Mouse (Mus musculus): Measurements from ENCODE around the gene Gm7879.
"Not testable (repeated sequence)": the region's sequence is repeated elsewhere in the genome, so short reads cannot be mapped to it uniquely, and the experiment has no call there.

Gm7879 gene

DNA sequence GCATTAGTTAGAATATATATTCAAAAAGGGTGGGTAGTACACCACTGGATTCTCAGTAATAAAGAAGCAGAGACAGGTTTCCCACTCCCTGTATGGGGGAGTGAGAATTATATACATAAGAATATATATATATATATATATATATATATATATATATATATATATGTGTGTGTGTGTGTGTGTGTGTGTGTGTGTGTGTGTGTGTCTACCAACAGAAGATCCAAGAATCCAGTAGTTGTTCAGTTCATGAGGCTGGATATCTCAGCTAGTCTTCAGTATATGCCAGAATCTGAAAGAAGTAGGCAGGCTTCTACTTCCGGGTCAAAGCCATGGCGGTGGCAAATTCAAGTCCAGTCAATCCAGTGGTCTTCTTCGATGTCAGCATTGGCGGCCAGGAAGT lies at the start of gene Gm7879:
Gene Gm7879, plus strand, starts transcription at position 301 of the 400 bp plus-strand sequence.
- not testable (repeated sequence) for DNase-seq

DNA sequence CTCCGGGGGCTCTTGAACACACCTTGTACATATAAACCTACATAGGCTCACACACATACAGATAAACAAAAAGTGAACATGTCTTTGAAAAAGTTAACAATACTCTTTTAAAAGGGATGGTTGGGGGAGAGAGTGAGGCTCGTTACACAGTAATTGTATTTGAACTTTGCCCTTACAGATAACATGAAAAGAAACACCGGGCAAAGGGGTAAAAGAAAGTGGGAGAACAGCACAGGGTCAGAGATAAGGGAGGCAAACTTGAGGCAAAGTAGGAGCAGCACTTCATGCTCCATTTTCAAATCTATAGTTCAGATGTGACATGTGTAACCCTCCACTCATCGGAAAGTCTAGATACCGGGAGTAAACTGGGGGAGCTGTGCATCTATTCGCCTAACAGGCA lies 49.3 kb upstream of the Gm7879 start:
- no peak for DNase-seq

DNA sequence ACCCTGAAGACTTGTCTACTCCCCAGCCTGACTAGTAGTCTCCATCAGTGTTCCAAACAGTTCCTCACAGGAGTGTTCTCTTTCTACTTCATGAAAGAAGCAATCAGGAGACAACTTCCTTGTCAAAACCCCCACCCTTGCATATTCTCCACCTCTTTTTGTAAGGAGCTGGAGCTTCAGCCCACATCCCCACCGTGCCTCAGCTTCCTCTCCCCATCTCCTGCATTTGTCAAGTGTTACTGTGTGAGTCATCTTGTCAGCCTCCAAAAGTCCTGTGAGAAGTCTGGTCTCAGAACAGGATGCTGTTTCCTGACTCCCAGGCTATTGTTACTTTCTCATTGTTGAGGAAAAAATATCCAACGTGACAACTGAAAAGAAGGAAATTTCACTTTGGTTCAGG lies 47.6 kb upstream of the Gm7879 start:
- DNase-seq: no peak

DNA sequence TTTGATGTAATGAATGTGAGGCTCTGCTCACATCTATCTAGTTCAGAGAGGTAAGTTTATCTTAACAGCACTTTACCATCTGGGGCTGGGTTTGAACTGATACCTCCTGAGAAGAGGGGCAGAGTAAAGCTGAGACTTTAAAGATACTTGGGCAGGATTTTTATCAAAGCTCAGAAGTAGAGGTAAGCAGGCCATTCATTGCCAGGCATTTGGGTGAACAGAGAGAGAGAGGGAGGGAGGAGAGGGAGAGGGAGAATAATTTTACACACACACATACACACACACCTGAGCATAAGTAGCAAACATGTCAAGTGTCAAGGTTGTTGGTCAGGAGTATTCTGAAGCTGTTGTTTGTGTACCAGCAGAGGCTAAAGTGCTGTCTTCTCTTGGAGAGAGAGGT lies 44.7 kb upstream of the Gm7879 start, which contains the start of gene Cd38:
Gene Cd38, plus strand, starts transcription at position 301 of the 400 bp plus-strand sequence.
- no peak for DNase-seq

DNA sequence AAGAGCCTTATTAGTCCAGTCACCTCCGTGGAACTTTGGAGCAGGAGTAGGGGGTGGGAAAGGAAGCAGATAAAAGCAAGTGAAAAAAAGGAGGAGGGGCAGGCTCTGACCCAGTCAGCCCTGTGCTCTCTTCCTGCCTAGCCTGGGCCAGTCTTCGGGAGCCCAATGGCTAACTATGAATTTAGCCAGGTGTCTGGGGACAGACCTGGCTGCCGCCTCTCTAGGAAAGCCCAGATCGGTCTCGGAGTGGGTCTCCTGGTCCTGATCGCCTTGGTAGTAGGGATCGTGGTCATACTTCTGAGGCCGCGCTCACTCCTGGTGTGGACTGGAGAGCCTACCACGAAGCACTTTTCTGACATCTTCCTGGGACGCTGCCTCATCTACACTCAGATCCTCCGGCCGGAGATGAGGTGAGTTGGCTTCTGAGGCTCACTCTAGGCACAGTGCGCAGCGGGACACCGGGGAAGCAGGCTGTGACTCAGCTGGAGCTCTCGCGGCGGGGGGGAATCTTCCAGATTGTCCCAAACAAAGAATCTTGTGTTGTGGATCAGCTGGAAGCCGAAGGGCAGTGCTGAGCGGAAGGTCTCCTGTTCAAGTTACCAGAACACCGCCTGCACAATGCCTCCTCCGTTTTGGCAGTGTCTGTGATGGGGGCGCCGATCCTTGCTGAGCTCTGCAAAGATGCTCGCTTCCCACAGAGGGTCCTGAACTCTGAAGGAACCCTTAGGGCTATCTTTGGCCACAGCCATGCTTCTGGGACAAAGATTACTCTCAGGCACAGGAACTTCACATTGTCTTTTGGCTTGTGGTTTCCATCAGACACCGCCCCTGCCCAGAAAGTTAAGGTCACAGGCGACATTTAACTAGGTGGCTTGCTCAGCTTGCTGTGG lies 44.0 kb upstream of the Gm7879 start:
- peak; percentile 50 to 53 for DNase-seq

DNA sequence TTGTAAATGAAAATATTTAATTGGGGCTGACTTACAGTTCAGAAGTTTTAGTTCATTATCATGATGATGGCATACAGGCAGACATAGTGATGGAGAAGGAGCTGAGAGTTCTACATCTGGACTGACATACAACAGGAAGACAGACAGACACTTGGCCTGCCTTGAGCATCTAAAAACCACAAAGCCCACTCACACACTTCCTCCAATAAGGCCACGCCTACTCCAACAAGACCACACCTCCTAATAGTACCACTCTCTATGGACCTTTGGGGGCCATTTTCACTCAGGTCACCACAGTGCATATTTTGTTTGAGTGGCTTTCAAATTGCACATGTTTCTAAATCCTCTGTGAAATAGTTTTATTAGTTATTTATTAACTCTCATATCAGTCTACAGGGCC lies 41.1 kb upstream of the Gm7879 start:
- DNase-seq: peak; percentile 64 to 65

DNA sequence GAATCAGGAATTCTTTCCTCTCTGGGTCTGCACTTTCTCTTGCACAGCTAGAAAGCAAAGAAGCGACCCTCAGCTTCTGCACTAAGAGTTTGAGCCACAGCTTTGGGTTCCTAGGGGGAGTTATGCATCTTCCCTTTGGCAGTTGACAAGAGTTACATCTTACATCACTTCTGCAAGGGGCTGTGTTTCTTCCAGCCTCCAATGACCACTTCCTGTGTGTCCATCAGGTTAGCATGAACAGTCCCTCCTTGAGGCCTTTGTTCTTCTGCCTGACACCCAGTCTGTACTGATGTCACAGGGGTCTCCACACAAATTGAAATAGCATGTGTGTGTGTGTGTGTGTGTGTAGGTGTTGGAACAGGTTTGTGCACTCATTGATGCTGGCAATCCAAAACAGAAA lies 40.3 kb upstream of the Gm7879 start:
- no peak for DNase-seq

DNA sequence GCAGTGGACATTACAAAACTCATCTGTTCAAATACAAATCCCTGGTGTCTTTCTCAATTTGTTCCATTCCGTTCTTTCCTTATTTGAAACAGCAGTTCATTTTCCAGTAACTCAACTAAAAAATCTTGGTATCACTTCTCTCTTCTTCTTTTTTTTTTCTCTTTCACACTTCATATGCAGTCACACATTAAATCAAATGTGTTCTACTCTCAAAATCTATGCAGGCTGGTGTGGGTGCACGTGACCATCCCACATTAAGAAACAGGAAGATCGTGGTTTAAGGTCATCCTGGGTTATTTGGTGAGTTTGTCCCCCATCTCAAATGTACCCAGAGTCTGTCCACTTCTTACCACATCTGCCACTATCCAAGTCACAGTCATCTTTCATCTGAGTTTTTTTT lies 30.9 kb upstream of the Gm7879 start:
- DNase-seq: peak; percentile 55 to 66

DNA sequence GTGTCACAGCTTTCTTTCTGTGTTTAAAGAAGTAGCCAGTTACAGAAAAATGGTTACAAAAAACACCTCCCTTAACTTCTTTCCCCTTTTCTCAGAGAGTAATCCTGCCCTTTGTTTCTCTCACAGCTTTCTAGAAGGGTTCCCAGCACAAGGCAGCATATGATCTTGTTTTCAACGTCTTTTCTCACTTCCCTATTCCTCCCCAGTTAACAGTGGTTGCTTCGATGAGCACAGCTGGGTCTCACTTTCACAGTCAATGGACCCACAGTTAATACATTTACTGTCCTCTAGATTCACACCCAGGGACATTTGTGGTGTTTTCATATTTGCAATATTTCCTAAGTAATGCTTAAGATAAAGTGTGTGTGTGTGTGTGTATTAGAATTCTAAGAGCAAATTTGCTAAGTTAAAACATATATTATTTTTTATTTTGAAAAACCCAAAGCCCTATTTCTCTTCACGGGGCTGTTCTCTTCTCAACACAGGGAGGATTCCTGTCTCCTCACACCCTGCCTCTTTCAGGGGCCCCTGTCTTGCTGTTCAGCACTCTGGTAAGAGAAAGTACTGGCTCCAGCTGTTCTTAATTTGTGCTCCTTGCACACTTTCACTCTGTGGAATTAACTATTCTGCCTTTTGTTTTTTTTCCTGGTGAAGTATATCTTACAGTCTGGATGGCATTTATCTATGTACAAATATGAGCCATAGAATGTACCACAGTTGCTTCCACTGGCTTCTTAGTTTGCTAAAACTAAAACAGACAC lies 27.7 kb upstream of the Gm7879 start:
- DNase-seq: peak; percentile 58 to 66

DNA sequence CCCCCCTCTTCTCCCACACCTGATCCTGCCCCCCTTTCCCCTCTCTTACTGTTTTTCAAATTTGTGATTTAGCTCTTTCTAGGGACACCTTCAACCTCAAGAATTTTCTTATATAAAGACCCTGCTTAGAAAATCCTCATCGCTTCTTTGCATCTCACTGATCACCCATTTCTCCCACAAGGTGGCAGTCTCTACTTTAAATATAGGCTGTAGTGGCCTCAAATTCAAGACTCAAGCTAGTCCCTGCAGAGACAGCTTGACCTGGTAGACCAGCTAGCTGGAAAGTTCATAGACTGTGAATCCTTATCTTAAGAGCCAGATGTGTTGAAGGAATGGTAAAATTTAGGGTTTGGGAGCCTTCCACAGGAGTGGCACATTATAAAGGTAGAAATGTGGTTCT lies 20.6 kb upstream of the Gm7879 start:
- peak; percentile 66 to 73 for DNase-seq

DNA sequence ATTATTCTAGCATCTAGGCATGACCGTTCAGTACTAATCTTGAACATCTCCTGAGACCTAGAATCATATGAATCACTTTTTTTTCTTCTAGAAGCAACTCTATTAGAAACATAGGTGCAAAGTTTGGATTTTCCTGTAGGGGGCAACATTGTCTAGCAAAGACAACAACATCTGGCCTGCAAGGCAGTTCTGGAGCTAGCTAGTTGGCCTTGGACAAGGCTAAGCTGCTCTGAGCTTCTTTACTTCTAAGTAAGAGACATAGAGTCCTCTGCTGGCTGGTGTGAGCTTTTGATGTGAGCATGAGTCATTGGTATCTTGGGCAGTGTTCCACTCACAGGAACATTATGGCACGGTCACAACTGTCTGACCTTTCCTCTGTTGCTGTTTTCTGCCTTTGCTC lies 18.8 kb upstream of the Gm7879 start:
- DNase-seq: peak; percentile 76 to 82

DNA sequence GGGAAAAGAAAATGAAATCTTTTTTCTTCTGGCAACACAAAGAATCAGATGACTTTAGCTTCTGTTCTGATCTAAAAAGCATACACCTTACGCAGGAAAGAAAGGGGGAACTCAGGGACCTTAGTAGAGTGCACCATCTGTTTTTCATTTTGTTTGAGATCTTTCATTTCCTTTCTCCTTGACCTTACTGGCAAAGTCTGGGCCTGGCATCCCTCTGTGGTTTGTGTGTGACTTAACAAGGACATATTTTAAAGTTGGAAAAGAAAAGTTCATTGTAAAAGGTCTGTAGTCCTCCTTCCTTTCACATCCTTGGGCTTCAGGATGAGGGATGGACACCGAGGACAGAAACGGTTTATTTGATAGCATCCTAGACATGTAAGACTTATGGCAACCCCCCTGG lies 17.0 kb upstream of the Gm7879 start:
- DNase-seq: no peak

DNA sequence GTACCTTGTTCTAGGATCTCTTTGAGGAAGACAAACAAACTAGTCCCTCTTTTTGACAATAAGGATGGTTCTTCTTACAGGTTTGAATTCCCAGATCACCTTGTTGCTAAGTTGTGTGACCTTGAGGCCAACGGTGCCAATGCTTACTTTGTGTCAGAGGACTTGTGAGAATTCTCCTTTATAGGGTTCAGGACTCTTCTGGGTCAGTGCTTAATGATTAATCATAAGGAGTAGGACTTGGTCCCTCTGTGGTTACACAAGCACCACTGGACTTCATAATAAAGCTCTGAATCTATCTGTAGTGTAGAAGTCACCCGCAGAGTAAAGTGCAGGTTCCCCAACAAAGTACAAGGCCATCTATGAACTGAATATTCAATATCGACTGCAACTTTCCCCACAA lies 8.3 kb upstream of the Gm7879 start:
- DNase-seq: no peak

DNA sequence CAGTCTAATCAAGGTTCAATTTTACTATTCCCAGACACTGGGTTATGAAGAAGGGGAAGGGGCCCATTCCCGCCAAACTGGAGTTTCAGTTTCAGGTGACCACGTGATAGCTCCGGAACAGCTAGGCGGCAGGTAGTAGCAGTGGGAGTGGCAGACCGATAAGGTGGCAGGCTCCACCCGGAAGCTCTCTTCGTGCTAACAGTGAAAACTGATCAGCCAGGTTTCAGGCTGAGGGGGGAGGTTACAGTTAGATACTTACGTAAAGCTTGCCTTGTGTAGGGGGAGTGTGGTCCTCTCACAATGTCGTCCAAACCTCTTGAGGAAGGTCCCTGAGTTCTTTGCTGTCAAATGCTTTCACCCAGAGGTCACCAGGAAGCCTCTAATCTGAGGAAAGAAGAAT lies 3.7 kb upstream of the Gm7879 start:
- no peak for DNase-seq

DNA sequence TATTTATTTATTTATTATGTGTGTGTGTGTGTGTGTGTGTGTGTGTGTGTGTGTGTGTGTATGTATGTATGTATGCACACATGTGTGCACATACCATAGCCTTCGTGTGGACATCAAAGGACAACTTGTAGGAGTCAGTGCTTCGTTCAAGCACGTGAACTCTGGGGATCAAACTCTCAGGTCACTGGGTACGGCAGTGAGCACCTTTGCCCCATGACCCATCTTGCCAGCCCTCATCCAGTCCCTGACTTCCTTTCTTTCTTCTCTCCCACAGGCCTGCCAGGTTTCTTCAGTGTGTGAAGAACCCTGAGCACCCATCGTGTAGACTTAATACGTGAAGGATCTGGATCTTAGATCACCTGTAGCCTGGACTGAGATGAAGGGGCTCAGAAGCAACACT lies 2.9 kb upstream of the Gm7879 start:
- DNase-seq: no peak

DNA sequence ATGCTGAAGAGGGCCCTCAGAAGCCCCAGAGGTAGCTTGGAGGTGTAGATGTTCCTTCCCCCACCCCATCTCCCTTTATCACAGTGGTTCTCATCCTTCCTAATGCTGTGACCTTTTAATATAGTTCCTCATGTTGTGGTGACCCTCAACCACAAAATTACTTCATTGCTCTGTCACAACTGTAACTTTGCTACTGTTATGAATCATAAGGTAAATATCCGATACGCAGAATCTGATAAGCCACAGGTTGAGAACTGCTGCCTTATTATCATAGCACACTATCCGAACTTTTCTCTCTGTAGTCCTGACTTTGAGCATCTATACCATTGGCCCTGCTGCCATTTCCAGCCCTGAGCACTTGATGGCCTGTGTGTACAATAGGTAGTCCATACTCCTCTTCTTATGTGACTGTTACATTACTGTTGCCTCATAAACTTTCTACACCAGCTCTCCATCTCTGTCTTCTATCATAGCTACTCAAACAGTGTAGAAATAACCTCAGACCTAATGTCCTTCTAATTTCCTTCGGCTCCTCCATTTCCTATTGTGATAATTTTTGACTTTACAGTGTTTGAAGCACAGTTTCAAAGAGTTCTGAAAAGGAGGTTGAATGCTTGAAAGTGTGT lies 2.4 kb downstream of the Gm7879 start:
- no peak for DNase-seq

DNA sequence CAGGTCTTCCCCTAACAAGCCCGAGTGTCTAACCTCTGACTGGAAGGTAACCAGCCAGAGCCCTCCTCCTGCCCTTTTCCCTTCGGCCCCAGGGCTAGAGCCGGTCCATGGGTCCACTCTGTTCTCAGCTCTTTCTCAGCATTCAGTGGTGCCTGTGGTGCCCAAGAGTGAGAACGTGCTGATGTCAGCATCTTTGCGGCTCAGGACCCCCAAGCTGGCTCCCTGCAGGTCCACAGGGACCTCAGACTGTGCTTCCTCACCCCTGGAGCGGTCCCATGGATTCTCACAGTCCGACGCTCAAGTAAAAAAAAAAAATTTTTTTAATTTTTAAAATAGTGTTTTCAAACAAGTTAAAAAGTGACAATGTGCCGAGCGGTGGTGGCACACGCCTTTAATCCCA lies 8.9 kb downstream of the Gm7879 start:
- no peak for DNase-seq

DNA sequence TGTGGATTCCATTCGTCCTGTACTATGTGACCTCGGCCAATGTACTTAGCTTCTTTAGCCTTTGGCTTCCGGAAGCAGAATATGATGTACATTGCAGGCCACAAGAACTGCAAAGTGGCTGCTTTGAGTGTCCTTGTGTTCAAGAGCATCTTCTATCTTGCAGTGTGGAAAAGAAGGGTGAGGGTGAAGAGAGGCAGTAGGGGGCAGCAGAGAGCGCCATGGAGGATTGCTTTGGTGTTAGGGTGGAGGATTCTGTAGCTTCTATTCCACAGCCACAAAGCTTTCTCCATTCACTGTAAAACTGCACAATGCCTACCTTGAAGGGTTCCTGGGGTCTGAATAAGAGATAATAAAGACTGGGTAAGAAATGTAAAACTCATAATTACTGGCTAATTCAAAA lies 11.0 kb downstream of the Gm7879 start:
- peak; percentile 87 to 89 for DNase-seq

DNA sequence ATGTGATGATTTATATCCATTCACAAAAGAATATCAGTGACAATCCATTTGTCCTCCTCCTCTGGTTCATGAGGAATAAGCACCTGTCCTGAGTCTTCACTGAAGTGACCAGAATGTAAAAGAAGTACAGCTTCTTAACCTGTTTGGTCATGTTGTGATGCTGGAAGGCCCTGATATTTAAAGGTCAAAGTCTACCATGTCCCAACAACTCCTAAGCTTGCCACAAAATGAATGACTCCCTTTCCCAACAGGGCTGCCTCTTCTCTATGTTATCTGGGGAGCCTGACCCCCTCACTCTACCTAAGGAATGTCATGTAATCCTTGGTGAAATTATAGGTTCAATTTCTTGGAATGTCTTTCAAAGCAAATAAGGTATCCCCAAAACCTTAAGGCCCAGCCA lies 14.8 kb downstream of the Gm7879 start:
- DNase-seq: no peak

DNA sequence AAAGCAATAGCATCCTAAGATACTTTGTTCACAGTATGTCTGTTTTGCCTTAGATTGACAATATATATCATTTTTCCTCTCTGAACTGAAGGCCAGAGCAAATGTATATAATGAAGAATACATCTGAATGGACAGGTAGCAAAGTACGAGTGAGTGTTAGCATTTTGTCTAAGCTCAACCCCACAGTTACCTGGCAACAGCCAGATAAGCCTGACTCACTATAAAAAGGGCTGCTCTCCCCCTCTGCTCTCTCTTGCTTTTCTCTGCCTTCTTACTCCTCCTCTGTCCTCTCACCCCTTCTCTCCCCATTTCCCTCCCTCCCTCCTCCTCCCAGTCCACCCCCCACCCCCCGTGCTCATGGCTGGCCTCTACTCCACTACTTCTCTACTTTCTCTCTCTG lies 20.3 kb downstream of the Gm7879 start:
- no peak for DNase-seq

DNA sequence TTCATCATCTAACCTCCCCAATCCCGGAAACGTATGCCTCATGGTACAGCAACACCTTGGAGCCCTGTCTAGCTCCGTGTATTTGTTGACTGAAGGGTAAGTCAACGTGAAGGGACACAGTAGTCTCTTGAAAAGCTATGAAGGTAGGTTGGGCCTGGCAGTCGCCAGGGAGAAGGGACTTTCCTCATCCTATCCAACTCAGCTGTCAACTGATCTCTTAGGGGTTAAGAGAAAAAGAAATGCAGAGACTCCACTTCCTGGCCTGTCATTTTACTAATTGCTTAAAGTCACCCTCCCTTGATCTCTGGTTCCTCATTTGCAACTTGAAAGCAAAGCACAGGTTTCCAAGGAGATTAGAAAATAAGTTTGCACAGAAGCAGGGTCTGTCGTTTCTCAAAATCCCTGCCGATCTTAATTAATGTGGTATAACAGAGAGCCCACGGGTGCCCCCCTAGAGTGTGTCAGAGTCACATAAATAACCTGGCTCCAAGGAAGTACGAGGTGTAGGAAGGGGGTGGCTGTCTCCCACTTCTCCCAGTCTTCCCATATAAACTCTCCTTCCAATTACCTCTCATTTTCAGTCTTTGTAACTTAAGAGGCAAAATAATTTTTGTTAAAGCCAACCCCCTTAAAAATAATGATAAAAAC lies 34.5 kb downstream of the Gm7879 start:
- peak; percentile 67 to 70 for DNase-seq

DNA sequence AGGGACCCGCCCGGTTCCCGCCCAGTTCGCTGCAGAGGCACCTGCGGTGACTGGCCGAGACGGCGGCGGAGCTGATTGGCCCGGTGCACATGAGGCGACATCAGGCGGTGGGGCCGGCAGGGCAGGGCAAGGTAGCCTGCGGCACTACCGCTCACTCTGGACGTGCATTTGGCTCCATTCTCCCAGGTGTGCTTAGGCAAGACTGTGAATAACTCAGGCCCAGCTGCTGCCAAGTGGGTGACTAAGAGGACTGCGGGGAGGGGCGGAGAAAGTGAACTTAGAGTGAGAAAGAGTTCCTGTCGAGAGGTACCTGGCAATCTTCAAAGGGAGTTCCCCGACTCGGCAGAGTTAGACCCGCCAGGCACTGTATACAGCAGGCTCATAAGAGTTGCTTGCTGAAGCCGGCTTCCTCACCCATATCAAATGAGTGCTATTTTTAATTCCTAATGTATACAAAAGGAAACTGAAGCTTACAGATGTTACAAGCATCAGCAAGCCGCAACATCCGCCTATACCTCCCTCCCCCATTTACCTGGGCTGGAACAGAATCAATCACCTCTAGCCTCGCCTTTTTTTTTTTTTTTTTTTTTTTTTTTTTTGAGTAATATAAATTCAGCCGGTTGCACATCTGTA lies 35.3 kb downstream of the Gm7879 start:
- peak; percentile 86 for DNase-seq

Data from B cell, adult 2 months (primary cell).